Mouse (Mus musculus) hindbrain, embryonic 11.5 days (tissue): Measurements from ENCODE around the gene E130308A19Rik. TPM values are rescaled to one million over a fixed set of nuclear protein-coding genes. Genes with fewer than 3 reads are reported as not detected.

Experiments
- ATAC-seq: fragments of 200-750 bp; cut with Nextera tagmentation; 2 replicates; pipeline ENCODE4 v1.8.0; 2017; ENCODE audit warnings: mild to moderate bottlenecking, moderate TSS enrichment, moderate library complexity; ENCODE audit not compliant: low FRiP score
- DNase-seq: peaks from one replicate; pipeline ENCODE4 v3.0.0-alpha.2; 2015; ENCODE audit warnings: low spot score
- H3K27ac ChIP-seq: fragments of 300-500 bp; sonication (generic); 2 replicates; pipeline ENCODE4 v1.5.1; 2014; ENCODE audit warnings: mild to moderate bottlenecking, low read depth, low read length
- H3K27me3 ChIP-seq: fragments of 300-500 bp; sonication (generic); 2 replicates; pipeline ENCODE4 v1.6.1; 2014; ENCODE audit warnings: mild to moderate bottlenecking, low read length, moderate library complexity, mixed read lengths; ENCODE audit not compliant: control insufficient read depth, insufficient read depth
- H3K36me3 ChIP-seq: fragments of 300-500 bp; sonication (generic); 2 replicates; pipeline ENCODE4 v1.6.1; 2014; ENCODE audit warnings: mild to moderate bottlenecking, low read length, moderate library complexity, mixed read lengths; ENCODE audit not compliant: control insufficient read depth, insufficient read depth
- H3K4me1 ChIP-seq: fragments of 300-500 bp; sonication (generic); replicated peaks from 2 replicates; pipeline ENCODE4 v1.6.1; 2014; ENCODE audit warnings: low read length, mixed read lengths; ENCODE audit not compliant: control insufficient read depth, insufficient read depth
- H3K4me2 ChIP-seq: fragments of 300-500 bp; sonication (generic); replicated peaks from 2 replicates; pipeline ENCODE4 v1.6.1; 2014; ENCODE audit warnings: mild to moderate bottlenecking, low read depth, low read length
- H3K4me3 ChIP-seq: fragments of 300-500 bp; sonication (generic); 2 replicates; pipeline ENCODE4 v1.5.1; 2014; ENCODE audit warnings: low read depth, low read length
- H3K9ac ChIP-seq: fragments of 300-500 bp; sonication (generic); 2 replicates; pipeline ENCODE4 v1.6.1; 2014; ENCODE audit warnings: low read depth, low read length
- H3K9me3 ChIP-seq: fragments of 300-500 bp; sonication (generic); 2 replicates; pipeline ENCODE4 v1.6.1; 2016; ENCODE audit warnings: low read length; ENCODE audit not compliant: control insufficient read depth
- WGBS: fragments of 180-500 bp; shearing (Covaris S2); extraction: QIAGEN DNeasy Blood & Tissue Kit; methylation state at CpG from one replicate; pipeline ENCODE4 v1.1.7; 2014; 5-methylcytosine and 5-hydroxymethylcytosine counted together
- polyA plus RNA-seq: library from polyadenylated mRNA; unstranded; fragments of >200 nt; fragmentation: Nextera tagmentation; extraction: Ambion mirVana; gene quantifications from 2 replicates; pipeline ENCODE4 v1.2.1, GENCODE M21; 2014

The E130308A19Rik gene
- polyA plus RNA-seq, 1 experiment from 2014 or later, result 56.6 TPM

GRCm38 (mm10) chr4:59808396-59808795, 182.4 kb downstream of the E130308A19Rik start:
- no peaks in the 10 kb centered on the region for H3K27me3 ChIP-seq
- DNase-seq (no peak), ATAC-seq (no peak)
- WGBS, result 72% methylated on average over 5 of the region's 5 CpGs
- H3K4me1 ChIP-seq, result no peaks in the 10 kb centered on the region
- no peak overlapping the region for H3K4me3 ChIP-seq
- H3K9me3 ChIP-seq, result no peaks in the 10 kb centered on the region
- H3K4me2 ChIP-seq, result no peak overlapping the region
- no peaks in the 10 kb centered on the region for H3K36me3 ChIP-seq
- H3K9ac ChIP-seq, result no peak overlapping the region
- no peak overlapping the region for H3K27ac ChIP-seq

Other genes starting within 250 kb of the E130308A19Rik start
- 0.94 and 1.5 TPM in 2 replicates for gene Susd1, start 187.6 kb upstream of the E130308A19Rik start, polyA plus RNA-seq
- gene Ptbp3, start 76.8 kb upstream of the E130308A19Rik start, polyA plus RNA-seq, result 39.7 and 40.2 TPM in 2 replicates
- 39.4 and 42.0 TPM in 2 replicates for gene Hsdl2, start 44.6 kb upstream of the E130308A19Rik start, polyA plus RNA-seq
- 94.3 and 105 TPM in 2 replicates for gene Inip, start 175.4 kb downstream of the E130308A19Rik start, polyA plus RNA-seq
- gene Snx30, start 179.6 kb downstream of the E130308A19Rik start, polyA plus RNA-seq, result 13.4 and 19.1 TPM in 2 replicates